13 mouse cellular contexts compared by ENCODE assay signal in the genomic region with DNA sequence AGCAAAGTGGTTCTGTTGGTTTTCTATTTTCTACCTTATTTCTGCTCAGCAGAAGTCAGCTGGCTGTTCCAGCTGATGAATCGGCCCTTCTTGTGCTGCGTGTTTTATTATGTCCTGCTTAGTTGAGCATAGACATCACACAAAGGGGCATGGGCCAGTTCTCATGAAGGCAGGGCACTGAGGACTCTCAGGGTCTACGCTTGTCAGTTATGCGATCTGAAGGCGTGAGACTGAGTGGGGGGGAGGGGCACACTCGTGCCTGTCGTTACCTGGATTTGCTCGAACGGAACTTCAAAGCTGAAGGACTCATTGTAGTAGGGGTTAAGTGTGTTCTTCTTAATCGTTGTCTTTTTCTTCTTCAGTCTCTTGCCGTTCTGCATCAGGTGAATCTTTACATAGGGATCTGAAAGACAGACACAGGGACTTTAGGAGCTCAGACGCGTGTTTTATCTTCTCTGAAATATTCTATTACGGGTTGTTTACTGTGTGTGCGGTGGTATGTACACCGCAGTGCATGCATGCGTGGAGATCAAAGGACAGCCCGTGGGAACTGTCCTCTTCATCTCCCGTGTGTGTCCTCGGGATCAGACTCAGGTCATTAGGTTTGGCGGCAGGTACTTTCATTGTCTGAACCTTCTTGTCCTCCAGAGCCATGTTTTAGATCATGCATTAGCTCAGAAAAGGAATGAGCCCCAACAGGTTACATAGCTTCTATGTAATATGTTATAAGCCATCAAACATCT.
DNase-seq lines count a peak whose midpoint lies in the region; ATAC-seq lines count a peak whose summit lies in the region.
"Had no signal": no experiment of that assay in that cellular context is flagged by ENCODE, and none has a peak within 500 bp of the region (broad histone marks: within the 10 kb centered on the region; RNA-seq: fewer than 3 reads in every experiment).

No protein-coding gene starts in this region.

- no peaks in the 10 kb centered on the region for H3K9me3 ChIP-seq in kidney, embryonic 15.5 days (replicated peaks)
- H3K9me3 ChIP-seq in lung, embryonic 15.5 days, result no peaks in the 10 kb centered on the region
- no peaks in the 10 kb centered on the region for H3K9me3 ChIP-seq in intestine, embryonic 16.5 days (ENCODE audit: control insufficient read depth, low read length)
- H3K9me3 ChIP-seq: limb, embryonic 15.5 days had no signal

- no peak overlapping the region for H3K9ac ChIP-seq in kidney, embryonic 15.5 days
- H3K9ac ChIP-seq in lung, embryonic 15.5 days, result no peak overlapping the region
- H3K9ac ChIP-seq in intestine, embryonic 16.5 days (ENCODE audit: low read depth, low read length), result no peak overlapping the region
- H3K9ac ChIP-seq: limb, embryonic 15.5 days had no signal

- no peaks in the 10 kb centered on the region for H3K36me3 ChIP-seq in kidney, embryonic 15.5 days
- H3K36me3 ChIP-seq in lung, embryonic 15.5 days, result no peaks in the 10 kb centered on the region
- H3K36me3 ChIP-seq in intestine, embryonic 16.5 days (ENCODE audit: control insufficient read depth, insufficient read depth, low read length), result no peaks in the 10 kb centered on the region
- H3K36me3 ChIP-seq: limb, embryonic 15.5 days had no signal

- ATAC-seq in kidney, embryonic 15.5 days (replicated peaks; ENCODE audit: low FRiP score), result peak; percentile 78
- no peak for ATAC-seq in lung, embryonic 15.5 days (ENCODE audit: borderline replicate concordance, extremely low read depth, low FRiP score, low TSS enrichment)
- ATAC-seq in intestine, embryonic 16.5 days, result no peak

- H3K27me3 ChIP-seq in kidney, embryonic 15.5 days, result no peaks in the 10 kb centered on the region
- no peaks in the 10 kb centered on the region for H3K27me3 ChIP-seq in lung, embryonic 15.5 days
- no peaks in the 10 kb centered on the region for H3K27me3 ChIP-seq in intestine, embryonic 16.5 days (replicated peaks; ENCODE audit: control insufficient read depth, insufficient read depth, low read length)
- H3K27me3 ChIP-seq: limb, embryonic 15.5 days had no signal

- DNase-seq in kidney, adult 9 months, result no peak
- no peak for DNase-seq in lung, postnatal 10 days
- peak; percentile 49 for DNase-seq in retina, postnatal 1 day
- no peak for DNase-seq in urinary bladder, adult 2 months (ENCODE audit: low spot score)
- no peak for DNase-seq in adrenal gland, postnatal 25 days
- DNase-seq: cerebellum, adult 18-20 months; layer of hippocampus, postnatal 36 days; right cerebral cortex, postnatal 14 days had no signal

- H3K4me1 ChIP-seq in kidney, embryonic 15.5 days, result peaks cover 19% of the 10 kb centered on the region
- no peaks in the 10 kb centered on the region; the same call in 1 of the 2 replicates for H3K4me1 ChIP-seq in lung, embryonic 15.5 days
- no peaks in the 10 kb centered on the region for H3K4me1 ChIP-seq in intestine, embryonic 16.5 days (ENCODE audit: control insufficient read depth, insufficient read depth, low read length)

- H3K4me2 ChIP-seq in kidney, embryonic 15.5 days, result peak overlapping the region; percentile 54
- H3K4me2 ChIP-seq in lung, embryonic 15.5 days, result peak overlapping the region; percentile 42
- H3K4me2 ChIP-seq in intestine, embryonic 16.5 days (ENCODE audit: low read depth, low read length), result peak overlapping the region; percentile 24
- H3K4me2 ChIP-seq: heart, embryonic 11.5 days; limb, embryonic 15.5 days had no signal

- peak overlapping the region; percentile 26 for H3K4me3 ChIP-seq in kidney, embryonic 15.5 days (replicated peaks)
- 0 out of 2 replicates have a peak overlapping the region, but pooled peaks have one; percentile 14 for H3K4me3 ChIP-seq in lung, embryonic 15.5 days
- H3K4me3 ChIP-seq in intestine, embryonic 16.5 days (ENCODE audit: low read length), result peak overlapping the region; percentile 10; the same call in 1 of the 2 replicates
- H3K4me3 ChIP-seq: limb, embryonic 15.5 days had no signal

- H3K27ac ChIP-seq in kidney, embryonic 15.5 days, result peak overlapping the region; percentile 58
- no peak overlapping the region for H3K27ac ChIP-seq in lung, embryonic 15.5 days
- no peak overlapping the region for H3K27ac ChIP-seq in intestine, embryonic 16.5 days (ENCODE audit: low read length)

- WGBS in kidney, embryonic 15.5 days, result 40% methylated on average over 21 of the region's 21 CpGs
- 40% methylated on average over 21 of the region's 21 CpGs for whole genome bisulfite sequencing in lung, embryonic 15.5 days
- 48% methylated on average over 21 of the region's 21 CpGs for WGBS in intestine, embryonic 16.5 days
